20 mouse cellular contexts compared by ENCODE assay signal in genomic region chr13:9058706-9059105, GRCm38 (mm10). TPM values are rescaled to one million over a fixed set of nuclear protein-coding genes. Genes with fewer than 3 reads are reported as not detected.
DNase-seq lines count a peak whose midpoint lies in the region; ATAC-seq and TF ChIP-seq lines count a peak whose summit lies in the region.
"Had no signal": no experiment of that assay in that cellular context is flagged by ENCODE, and none has a peak within 500 bp of the region (broad histone marks: within the 10 kb centered on the region; RNA-seq: fewer than 3 reads in every experiment).

No protein-coding gene starts in this region.

- no peak overlapping the region for H3K27ac ChIP-seq in lung, postnatal 0 days (ENCODE audit: low read length)
- no peak overlapping the region for H3K27ac ChIP-seq in MEL (ENCODE audit: control insufficient read depth, low read depth, low read length)
- H3K27ac ChIP-seq: embryonic facial prominence, embryonic 13.5 days; forebrain, embryonic 12.5 days; heart, embryonic 10.5 days; hindbrain, embryonic 12.5 days had no signal

- no peaks in the 10 kb centered on the region for H3K79me2 ChIP-seq in MEL (ENCODE audit: control insufficient read depth, insufficient read depth, low read length, poor library complexity)

- peaks cover 3% of the 10 kb centered on the region; the same call in 1 of the 2 replicates for H3K4me1 ChIP-seq in lung, postnatal 0 days (ENCODE audit: insufficient read depth, low read depth, low read length)
- H3K4me1 ChIP-seq in MEL (ENCODE audit: control insufficient read depth in 1 of 2, insufficient read depth in 2 of 2, low read length in 2 of 2): peaks cover 0 to 2% of the 10 kb centered on the region in 2 experiments; a peak in 1 of 4 replicates
- H3K4me1 ChIP-seq: embryonic facial prominence, embryonic 13.5 days; forebrain, embryonic 12.5 days; hindbrain, embryonic 12.5 days had no signal

- H3K27me3 ChIP-seq in lung, postnatal 0 days (replicated peaks; ENCODE audit: insufficient read depth, low read length): no peaks in the 10 kb centered on the region
- H3K27me3 ChIP-seq in MEL (ENCODE audit: control insufficient read depth in 1 of 2, insufficient read depth in 2 of 2, low read length in 2 of 2): peaks cover 0 to 3% of the 10 kb centered on the region in 2 experiments; a peak in 1 of 4 replicates
- H3K27me3 ChIP-seq: embryonic facial prominence, embryonic 13.5 days; forebrain, embryonic 12.5 days; hindbrain, embryonic 12.5 days had no signal

- 75% methylated on average over 4 of the region's 4 CpGs for WGBS in lung, postnatal 0 days

- peak; percentile 41; the same call in 1 of the 2 replicates for ATAC-seq in lung, postnatal 0 days
- ATAC-seq: forebrain, embryonic 16.5 days; hindbrain, embryonic 16.5 days; inflammation-experienced regulatory T-cells, adult 6 months; intestine, postnatal 0 days had no signal

- no peak overlapping the region for H3K4me2 ChIP-seq in lung, postnatal 0 days (replicated peaks; ENCODE audit: low read depth, low read length)
- H3K4me2 ChIP-seq: embryonic facial prominence, embryonic 13.5 days; forebrain, embryonic 12.5 days; hindbrain, embryonic 12.5 days had no signal

- DNase-seq in cerebellum, postnatal 25 days: peak; percentile 9 to 12
- no peak for DNase-seq in cerebellum, adult 8-10 months
- peak; percentile 8 for DNase-seq in lung, postnatal 0 days (ENCODE audit: low spot score)
- no peak for DNase-seq in lung, postnatal 10 days
- DNase-seq in MEL (ENCODE audit: low read depth, low spot score): peak; percentile 11
- DNase-seq in Muller cell, postnatal 12 days (ENCODE audit: inconsistent ontology term): peak; percentile 42
- no peak for DNase-seq in gastrocnemius, postnatal 25 days
- DNase-seq: adrenal gland, postnatal 10 days; cerebellum, postnatal 36 days; gastrocnemius, postnatal 36 days; heart, postnatal 10 days; heart, postnatal 4 days had no signal

- no peak for TF ChIP-seq EP300 in lung, postnatal 0 days (IDR thresholded peaks at IDR 0.05)
- TF ChIP-seq EP300 in MEL (IDR thresholded peaks at IDR 0.05; ENCODE audit: low read depth in 1 of 2, low read length in 2 of 2): no peak

- TF ChIP-seq POLR2A in MEL (IDR thresholded peaks at IDR 0.05; ENCODE audit: control insufficient read depth in 1 of 2, insufficient read depth in 1 of 2, low read depth in 1 of 2, low read length in 2 of 2, poor library complexity in 1 of 2): no peak

- no peak for TF ChIP-seq RAD21 in MEL (IDR thresholded peaks at IDR 0.05; ENCODE audit: low read depth, low read length)

- H3K9me3 ChIP-seq in lung, postnatal 0 days (ENCODE audit: low read length): no peaks in the 10 kb centered on the region
- H3K9me3 ChIP-seq in MEL (replicated peaks; ENCODE audit: insufficient read depth, low read length): no peaks in the 10 kb centered on the region
- H3K9me3 ChIP-seq: embryonic facial prominence, embryonic 13.5 days; forebrain, embryonic 12.5 days; heart, embryonic 10.5 days; hindbrain, embryonic 12.5 days had no signal

- no peak for TF ChIP-seq CTCF in lung, postnatal 0 days (IDR thresholded peaks at IDR 0.05)
- no peak for TF ChIP-seq CTCF in MEL (IDR thresholded peaks at IDR 0.05 in 2 of 3, conservative IDR thresholded peaks at IDR 0.05 in 1 of 3; ENCODE audit: control insufficient read depth in 1 of 3, insufficient read depth in 1 of 3, low read depth in 2 of 3, low read length in 3 of 3, poor library complexity in 1 of 3, severe bottlenecking in 1 of 3)

- H3K9ac ChIP-seq in lung, postnatal 0 days (replicated peaks; ENCODE audit: low read depth): no peak overlapping the region
- H3K9ac ChIP-seq in MEL (ENCODE audit: control insufficient read depth, low read depth, low read length, poor library complexity, severe bottlenecking): no peak overlapping the region
- H3K9ac ChIP-seq: embryonic facial prominence, embryonic 13.5 days; forebrain, embryonic 12.5 days; hindbrain, embryonic 12.5 days had no signal

- H3K36me3 ChIP-seq in lung, postnatal 0 days (ENCODE audit: insufficient read depth, low read length): no peaks in the 10 kb centered on the region
- H3K36me3 ChIP-seq in MEL (ENCODE audit: control insufficient read depth in 1 of 2, insufficient read depth in 2 of 2, low read length in 2 of 2): no peaks in the 10 kb centered on the region; a peak in 1 of 4 replicates
- H3K36me3 ChIP-seq: embryonic facial prominence, embryonic 13.5 days; forebrain, embryonic 12.5 days; heart, embryonic 10.5 days; hindbrain, embryonic 12.5 days had no signal

- H3K4me3 ChIP-seq in lung, postnatal 0 days (ENCODE audit: low read depth, low read length): no peak overlapping the region
- H3K4me3 ChIP-seq in MEL (ENCODE audit: control insufficient read depth in 1 of 2, insufficient read depth in 1 of 2, low read depth in 2 of 2, low read length in 2 of 2): no peak overlapping the region
- H3K4me3 ChIP-seq: embryonic facial prominence, embryonic 13.5 days; forebrain, embryonic 12.5 days; heart, embryonic 10.5 days; hindbrain, embryonic 12.5 days had no signal

TF ChIP-seq in MEL, 35 proteins besides CTCF, POLR2A, EP300 and RAD21:
- TF ChIP-seq MYC (IDR thresholded peaks at IDR 0.05; ENCODE audit: low read depth, low read length): no peak
- TF ChIP-seq E2F4 (IDR thresholded peaks at IDR 0.05; ENCODE audit: borderline replicate concordance, low read depth, low read length): no peak
- TF ChIP-seq TCF12 (IDR thresholded peaks at IDR 0.05; ENCODE audit: low read depth, low read length): no peak
- no peak for TF ChIP-seq RCOR1 (IDR thresholded peaks at IDR 0.05; ENCODE audit: low read depth, low read length)
- TF ChIP-seq POLR2AphosphoS2 (IDR thresholded peaks at IDR 0.05; ENCODE audit: low read length): no peak
- TF ChIP-seq ELF1 (IDR thresholded peaks at IDR 0.05; ENCODE audit: low read depth, low read length): no peak
- no peak for TF ChIP-seq POLR2AphosphoS5 (IDR thresholded peaks at IDR 0.05; ENCODE audit: borderline replicate concordance, low read depth, low read length)
- no peak for TF ChIP-seq UBTF (IDR thresholded peaks at IDR 0.05; ENCODE audit: borderline replicate concordance, insufficient read depth, low read depth, low read length)
- no peak for TF ChIP-seq MAZ (IDR thresholded peaks at IDR 0.05; ENCODE audit: low read depth, low read length)
- no peak for TF ChIP-seq SIN3A (IDR thresholded peaks at IDR 0.05; ENCODE audit: low read length)
- TF ChIP-seq JUND (IDR thresholded peaks at IDR 0.05; ENCODE audit: low read depth, low read length): no peak
- TF ChIP-seq USF2 (IDR thresholded peaks at IDR 0.05; ENCODE audit: borderline replicate concordance in 1 of 2, insufficient read depth in 1 of 2, low read depth in 1 of 2, low read length in 2 of 2): no peak
- TF ChIP-seq NRF1 (IDR thresholded peaks at IDR 0.05; ENCODE audit: insufficient read depth, low read depth, low read length, poor library complexity, severe bottlenecking): no peak
- no peak for TF ChIP-seq GATA1 (IDR thresholded peaks at IDR 0.05; ENCODE audit: low read depth, low read length)
- TF ChIP-seq KAT2A (conservative IDR thresholded peaks at IDR 0.05; ENCODE audit: low read depth, low read length): no peak
- no peak for TF ChIP-seq ZMIZ1 (IDR thresholded peaks at IDR 0.05; ENCODE audit: low read depth, low read length)
- no peak for TF ChIP-seq GABPA (IDR thresholded peaks at IDR 0.05; ENCODE audit: low read depth, low read length)

RNA-seq across cellular contexts. Expression of gene Larp4b, which starts 35.0 kb away (rescaled TPM):
- polyA plus RNA-seq in lung, postnatal 0 days (2015; fragmentation: Nextera tagmentation; extraction: Ambion mirVana): 27.2 and 27.7 TPM in 2 replicates
- 67.0 and 71.8 TPM in 2 replicates for total RNA-seq in MEL (2012; rRNA removed)
- 100 to 1,000 TPM in 1 of 2 experiments, 10 to 100 TPM in 1; 57.7 to 340 TPM for polyA plus RNA-seq in MEL (2012; ENCODE audit: insufficient read depth in 1 of 2, insufficient read length in 2 of 2, low read depth in 1 of 2, low replicate concordance in 2 of 2, missing spikeins in 1 of 2)
- total RNA-seq in gastrocnemius, postnatal 25 days (2021): 10 to 100 TPM; 66.1 to 69.8 TPM

Comparison
In these comparisons a context has a peak if more than half of its experiments do, and no peak if none do; other contexts are left out.
1. DNase-seq: peak in cerebellum, postnatal 25 days (2 of 2), lung, postnatal 0 days (single experiment), MEL (single experiment) and Muller cell, postnatal 12 days (single experiment); none in cerebellum, adult 8-10 months (single experiment), lung, postnatal 10 days (single experiment) and gastrocnemius, postnatal 25 days (single experiment).